Mouse (Mus musculus) B cell, adult 67 days (primary cell): ENCODE results near the gene Gigyf2. TPM values are rescaled to one million over a fixed set of nuclear protein-coding genes. Genes with fewer than 3 reads are reported as not detected.

Source experiments
- total RNA-seq, 2 experiments: library from RNA; stranded (reverse); gene quantifications; 4 replicates each; pipeline ENCODE4 v1.2.4; 2023

Gigyf2 gene
- total RNA-seq, result 100 to 1,000 TPM; 137 to 143 TPM

DNA sequence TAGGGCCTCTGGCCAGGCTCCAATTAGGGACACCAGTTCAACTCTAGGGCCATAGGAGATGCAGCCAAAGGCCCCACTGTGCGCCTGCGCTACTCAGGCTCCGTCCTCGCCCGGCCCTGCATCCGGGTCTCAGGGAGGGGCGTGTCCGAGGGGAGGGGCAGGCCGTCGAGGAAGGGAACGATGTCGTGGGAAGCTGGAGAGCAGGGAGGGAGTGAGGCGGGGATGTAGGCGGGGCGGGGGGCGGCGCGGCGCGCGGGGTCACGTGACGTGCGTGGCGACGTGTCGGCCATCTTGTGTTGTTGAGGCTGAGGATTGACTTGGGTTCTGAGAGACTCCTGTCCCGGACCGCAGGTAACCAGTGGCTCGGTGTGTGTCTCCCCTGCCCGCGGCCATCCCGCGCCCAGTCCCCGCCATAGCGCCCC, at the start of gene Gigyf2:
Gene Gigyf2 (plus strand): TSS at position 257 of the 422 bp plus-strand sequence.

DNA sequence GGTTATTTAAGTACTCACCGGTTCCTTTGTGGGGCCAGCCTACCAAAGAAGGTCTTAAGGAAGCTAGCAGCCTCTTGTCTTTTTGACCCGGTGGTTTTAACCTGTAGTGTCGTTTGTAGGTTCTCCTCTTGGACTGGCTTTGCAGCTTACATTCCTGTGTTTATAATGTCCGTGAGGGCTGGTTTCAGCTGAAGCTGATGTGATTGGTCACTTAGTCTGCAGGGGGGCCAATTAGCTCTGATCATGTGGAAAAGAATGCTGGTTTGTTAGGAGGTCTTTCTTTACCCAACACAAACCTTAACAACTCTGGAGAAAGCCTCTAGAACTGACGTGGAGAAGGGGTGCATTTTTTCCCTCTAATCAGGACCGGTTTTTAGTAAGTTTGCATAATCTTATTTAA, 67.8 kb downstream of the Gigyf2 start, which contains the start of gene Kcnj13:
Gene Kcnj13 (minus strand): TSS at position 136 of the 400 bp plus-strand sequence.

DNA sequence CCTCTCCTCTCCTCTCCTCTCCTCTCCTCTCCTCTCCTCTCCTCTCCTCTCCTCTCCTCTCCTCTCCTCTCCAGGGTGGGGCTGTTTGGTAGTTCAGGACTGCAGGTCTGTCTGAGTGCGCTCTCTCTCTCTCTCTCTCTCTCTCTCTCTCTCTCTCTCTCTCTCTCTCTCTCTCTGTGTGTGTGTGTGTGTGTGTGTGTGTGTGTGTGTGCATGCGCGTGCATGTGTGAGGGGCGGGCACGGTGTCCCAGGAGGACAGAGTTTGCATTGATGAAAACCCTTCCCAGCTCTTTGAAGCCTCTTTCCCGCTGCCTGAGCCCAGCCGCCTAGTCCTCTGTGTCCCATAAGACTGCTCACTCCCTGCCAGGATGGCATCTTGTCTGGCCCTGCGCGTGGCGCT, 143.2 kb downstream of the Gigyf2 start, which contains the start of gene Snorc:
Gene Snorc (plus strand): TSS at position 301 of the 400 bp plus-strand sequence.

Other genes with a start within 250 kb of the Gigyf2 start
- not detected for gene Alppl2, start 237.1 kb upstream of the Gigyf2 start, total RNA-seq
- not detected for gene Alpi, start 225.4 kb upstream of the Gigyf2 start, total RNA-seq
- gene Akp3, start 202.0 kb upstream of the Gigyf2 start, total RNA-seq, result not detected
- not detected for gene Ecel1, start 170.5 kb upstream of the Gigyf2 start, total RNA-seq
- gene Prss56, start 143.7 kb upstream of the Gigyf2 start, total RNA-seq, result not detected
- not detected for gene Chrnd, start 136.4 kb upstream of the Gigyf2 start, total RNA-seq
- not detected for gene Chrng, start 122.3 kb upstream of the Gigyf2 start, total RNA-seq
- 100 to 1,000 TPM; 100 to 104 TPM for gene Eif4e2, start 113.1 kb upstream of the Gigyf2 start, total RNA-seq
- gene Efhd1, start 62.6 kb upstream of the Gigyf2 start, total RNA-seq, result not detected
- gene Kcnj13, start 67.7 kb downstream of the Gigyf2 start, total RNA-seq, result not detected
- not detected for gene Snorc, start 143.3 kb downstream of the Gigyf2 start, total RNA-seq
- gene Neu2, start 182.9 kb downstream of the Gigyf2 start, total RNA-seq, result not detected
- gene Ngef, start 246.9 kb downstream of the Gigyf2 start, total RNA-seq, result not detected